Mouse (Mus musculus) megakaryocyte, adult 5-6 weeks (primary cell): ENCODE data around the gene Fzd5. TPM values are rescaled to one million over a fixed set of nuclear protein-coding genes. Genes with fewer than 3 reads are reported as not detected.

Source experiments
- ATAC-seq: 2 replicates; pipeline ENCODE4 v1.8.0; 2016; ENCODE audit warnings: mild to moderate bottlenecking, inconsistent platforms; ENCODE audit not compliant: poor library complexity, severe bottlenecking
- total RNA-seq, 2 experiments: library from RNA; stranded (forward) in 1 of 2; stranded (reverse) in 1 of 2; fragments of 153-499, 151-499 nt in 1 of 2; fragments of 221-1000, 200-1000 nt in 1 of 2; gene quantifications; 2 replicates each; pipeline versions ENCODE4 v1.2.3 to v1.2.4; 2015 to 2017

Gene Fzd5
- total RNA-seq, 2 experiments from 2014 or later, result 1.6 to 1.8 TPM

GRCm38 (mm10) chr1:64734771-64735750, 2.5 kb downstream of the Fzd5 start:
- no peak for ATAC-seq

- no peak for ATAC-seq
Measured at GRCm38 (mm10) chr1:64733453-64734245, 3.9 kb downstream of the Fzd5 start.

- ATAC-seq, result no peak
Measured at GRCm38 (mm10) chr1:64732637-64733200, 4.8 kb downstream of the Fzd5 start.

- no peak for ATAC-seq
Measured at GRCm38 (mm10) chr1:64732161-64732560, 5.4 kb downstream of the Fzd5 start.

- no peak for ATAC-seq
Measured at GRCm38 (mm10) chr1:64731341-64732020, 6.1 kb downstream of the Fzd5 start.

GRCm38 (mm10) chr1:64730046-64730445, 7.5 kb downstream of the Fzd5 start:
- ATAC-seq, result no peak

GRCm38 (mm10) chr1:64721034-64721587, 16.4 kb downstream of the Fzd5 start:
- no peak for ATAC-seq

- ATAC-seq, result peak; percentile 97
Measured at GRCm38 (mm10) chr1:64717504-64717903, 20.0 kb downstream of the Fzd5 start.

GRCm38 (mm10) chr1:64716589-64717304, 20.8 kb downstream of the Fzd5 start:
- ATAC-seq, result no peak

GRCm38 (mm10) chr1:64715458-64715857, 22.1 kb downstream of the Fzd5 start:
- no peak for ATAC-seq

- ATAC-seq, result no peak
Measured at GRCm38 (mm10) chr1:64712006-64712760, 25.4 kb downstream of the Fzd5 start.

- peak; percentile 64 for ATAC-seq
Measured at GRCm38 (mm10) chr1:64709891-64710290, 27.7 kb downstream of the Fzd5 start.

- ATAC-seq, result no peak
Measured at GRCm38 (mm10) chr1:64706610-64707009, 30.9 kb downstream of the Fzd5 start.

- ATAC-seq, result peak; percentile 92
Measured at GRCm38 (mm10) chr1:64705230-64705629, 32.3 kb downstream of the Fzd5 start.

GRCm38 (mm10) chr1:64701780-64702179, 35.8 kb downstream of the Fzd5 start:
- no peak for ATAC-seq

- ATAC-seq, result no peak
Measured at GRCm38 (mm10) chr1:64695156-64695555, 42.4 kb downstream of the Fzd5 start.

- ATAC-seq, result no peak
Measured at GRCm38 (mm10) chr1:64691581-64691980, 46.0 kb downstream of the Fzd5 start.

- no peak; the same call in 1 of the 2 replicates for ATAC-seq
Measured at GRCm38 (mm10) chr1:64691121-64691551, 46.4 kb downstream of the Fzd5 start.
